Mouse (Mus musculus) stomach, postnatal 0 days (tissue): ENCODE measurements around the gene Rasl11b. TPM values are rescaled to one million over a fixed set of nuclear protein-coding genes. Genes with fewer than 3 reads are reported as not detected.

Experiments used
- ATAC-seq: fragments of 200-750 bp; cut with Nextera tagmentation; 2 replicates; pipeline ENCODE4 v1.8.0; 2017; ENCODE audit not compliant: low FRiP score, low TSS enrichment
- DNase-seq: peaks from one replicate; pipeline ENCODE4 v3.0.0-alpha.2; 2016; ENCODE audit warnings: low spot score
- H3K27ac ChIP-seq: fragments of 300-500 bp; sonication (generic); replicated peaks from 2 replicates; pipeline ENCODE4 v1.5.1; 2014; ENCODE audit warnings: mild to moderate bottlenecking, control low read depth
- H3K27me3 ChIP-seq: fragments of 300-500 bp; sonication (generic); 2 replicates; pipeline ENCODE4 v1.6.1; 2014; ENCODE audit warnings: low read length; ENCODE audit not compliant: control insufficient read depth, insufficient read depth
- H3K36me3 ChIP-seq: fragments of 300-500 bp; sonication (generic); 2 replicates; pipeline ENCODE4 v1.6.1; 2014; ENCODE audit warnings: low read length, mixed read lengths; ENCODE audit not compliant: control insufficient read depth, insufficient read depth
- H3K4me1 ChIP-seq: fragments of 300-500 bp; sonication (generic); replicated peaks from 2 replicates; pipeline ENCODE4 v1.6.1; 2014; ENCODE audit warnings: antibody characterized with exemption; ENCODE audit not compliant: control insufficient read depth, insufficient read depth
- H3K4me2 ChIP-seq: fragments of 300-500 bp; sonication (generic); replicated peaks from 2 replicates; pipeline ENCODE4 v1.6.1; 2014; ENCODE audit warnings: low read depth, mild to moderate bottlenecking, control low read depth, moderate library complexity
- H3K4me3 ChIP-seq: fragments of 300-500 bp; sonication (generic); 2 replicates; pipeline ENCODE4 v1.5.1; 2014; ENCODE audit warnings: low read depth, low read length, control low read depth
- H3K9ac ChIP-seq: fragments of 300-500 bp; sonication (generic); 2 replicates; pipeline ENCODE4 v1.6.1; 2014; ENCODE audit warnings: mild to moderate bottlenecking, low read length, control low read depth, mixed read lengths
- H3K9me3 ChIP-seq: fragments of 300-500 bp; sonication (generic); 2 replicates; pipeline ENCODE4 v1.6.1; 2016; ENCODE audit warnings: low read length; ENCODE audit not compliant: control insufficient read depth
- CTCF ChIP-seq: IDR thresholded peaks from 2 replicates; pipeline ENCODE4 v1.5.1; 2016; ENCODE audit warnings: antibody characterized with exemption, low read depth, mild to moderate bottlenecking, moderate library complexity
- EP300 ChIP-seq: optimal IDR thresholded peaks from 2 replicates; pipeline ENCODE3; 2016; ENCODE audit warnings: antibody characterized with exemption
- WGBS: fragments of 180-500 bp; shearing (Covaris S2); extraction: QIAGEN DNeasy Blood & Tissue Kit; methylation state at CpG from one replicate; pipeline ENCODE4 v1.1.7; 2014; 5-methylcytosine and 5-hydroxymethylcytosine counted together
- polyA plus RNA-seq: library from polyadenylated mRNA; unstranded; fragments of >200 nt; fragmentation: Nextera tagmentation; extraction: Ambion mirVana; gene quantifications from 2 replicates; pipeline ENCODE4 v1.2.1, GENCODE M21; 2015

Gene Rasl11b
- polyA plus RNA-seq, 1 experiment from 2014 or later: 45.0 TPM

GRCm38 (mm10) chr5:74218524-74218923, 23.4 kb downstream of the Rasl11b start:
- no peak for DNase-seq
- Histone ChIP-seq H3K27ac (0 out of 2 replicates have a peak overlapping the region, but pooled peaks have one; percentile 35), H3K36me3 (no peaks in the 10 kb centered on the region), H3K9ac (no peak overlapping the region), H3K27me3 (no peaks in the 10 kb centered on the region), H3K4me2 (no peak overlapping the region), H3K4me3 (no peak overlapping the region), H3K9me3 (no peaks in the 10 kb centered on the region), H3K4me1 (peaks cover 5% of the 10 kb centered on the region; the same call in 1 of the 2 replicates)
- WGBS: 46% methylated on average over 4 of the region's 4 CpGs
- no peak for ATAC-seq
- TF ChIP-seq EP300 (no peak), CTCF (no peak)

DNA sequence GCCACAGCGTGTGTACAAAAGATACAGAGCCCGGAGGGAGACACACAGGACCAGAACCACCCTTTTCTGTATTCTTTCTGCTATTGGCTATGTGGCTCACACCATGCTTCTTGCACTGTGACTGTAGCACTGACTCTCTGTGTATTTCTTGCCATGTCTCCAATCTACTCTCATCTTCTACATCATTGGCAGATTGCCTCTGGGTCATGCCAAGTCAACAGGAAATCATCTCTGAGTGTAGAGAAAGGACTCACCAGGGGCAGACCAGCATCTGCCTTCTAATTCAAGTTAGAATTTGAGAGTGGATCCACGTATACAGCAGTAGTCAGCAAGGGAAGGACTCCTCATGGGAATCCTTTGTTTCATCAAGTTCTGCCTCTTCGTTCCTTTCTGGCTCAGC, 27.5 kb downstream of the Rasl11b start:
- Histone ChIP-seq H3K4me3 (no peak overlapping the region), H3K27me3 (no peaks in the 10 kb centered on the region), H3K27ac (no peak overlapping the region), H3K4me1 (no peaks in the 10 kb centered on the region; the same call in 1 of the 2 replicates), H3K9ac (no peak overlapping the region), H3K9me3 (no peaks in the 10 kb centered on the region), H3K36me3 (no peaks in the 10 kb centered on the region), H3K4me2 (no peak overlapping the region)
- ATAC-seq: no peak
- TF ChIP-seq EP300 (no peak), CTCF (no peak)
- no peak for DNase-seq
- WGBS: 77% methylated on average over 4 of the region's 4 CpGs

- peak; percentile 58; the same call in 1 of the 2 replicates for ATAC-seq
- Histone ChIP-seq H3K4me2 (no peak overlapping the region), H3K27me3 (no peaks in the 10 kb centered on the region), H3K27ac (peak overlapping the region; percentile 73; the same call in 1 of the 2 replicates), H3K4me3 (no peak overlapping the region), H3K9me3 (no peaks in the 10 kb centered on the region), H3K36me3 (no peaks in the 10 kb centered on the region), H3K4me1 (no peaks in the 10 kb centered on the region; the same call in 1 of the 2 replicates), H3K9ac (no peak overlapping the region)
- no peak for DNase-seq
- peak; percentile 76 for TF ChIP-seq EP300
- no peak for TF ChIP-seq CTCF
- WGBS: 47% methylated on average over 6 of the region's 6 CpGs
Measured at GRCm38 (mm10) chr5:74224480-74224879, 29.4 kb downstream of the Rasl11b start.

DNA sequence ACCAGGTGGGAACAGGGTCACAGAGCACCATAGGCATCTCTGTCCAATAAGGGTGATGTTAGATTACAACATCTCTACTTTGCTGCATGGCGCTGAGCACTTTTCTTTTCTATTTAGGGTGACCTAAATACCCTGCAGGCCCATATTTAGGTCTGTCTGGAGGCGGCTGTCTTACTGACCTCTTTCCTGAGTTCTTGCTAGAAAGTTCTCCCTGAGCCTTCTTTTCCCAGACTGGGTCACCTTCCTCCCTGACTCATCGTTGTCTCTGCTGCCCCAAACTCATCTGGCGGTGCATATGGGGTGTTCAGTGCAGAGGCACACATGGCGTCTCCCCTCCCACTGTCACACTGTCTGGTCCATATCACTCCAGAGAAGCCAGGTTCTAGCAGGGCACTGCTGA, 31.1 kb downstream of the Rasl11b start:
- no peak for DNase-seq
- Histone ChIP-seq H3K27me3 (no peaks in the 10 kb centered on the region), H3K4me1 (no peaks in the 10 kb centered on the region; the same call in 1 of the 2 replicates), H3K9ac (no peak overlapping the region), H3K36me3 (no peaks in the 10 kb centered on the region), H3K4me3 (no peak overlapping the region), H3K9me3 (no peaks in the 10 kb centered on the region), H3K4me2 (no peak overlapping the region), H3K27ac (0 out of 2 replicates have a peak overlapping the region, but pooled peaks have one; percentile 4)
- WGBS: 90% methylated on average over 5 of the region's 5 CpGs
- ATAC-seq: no peak
- TF ChIP-seq CTCF: no peak
- TF ChIP-seq EP300: no peak

- no peak for TF ChIP-seq EP300
- no peak for TF ChIP-seq CTCF
- Histone ChIP-seq H3K4me2 (no peak overlapping the region), H3K9me3 (no peaks in the 10 kb centered on the region), H3K9ac (no peak overlapping the region), H3K4me3 (no peak overlapping the region), H3K27ac (no peak overlapping the region), H3K27me3 (no peaks in the 10 kb centered on the region), H3K36me3 (no peaks in the 10 kb centered on the region), H3K4me1 (no peaks in the 10 kb centered on the region; the same call in 1 of the 2 replicates)
- DNase-seq (no peak), ATAC-seq (no peak)
- WGBS: 94% methylated on average over 6 of the region's 6 CpGs
Measured at GRCm38 (mm10) chr5:74227352-74227751, 32.3 kb downstream of the Rasl11b start.

- Histone ChIP-seq H3K4me1 (no peaks in the 10 kb centered on the region), H3K9ac (no peak overlapping the region), H3K27ac (no peak overlapping the region), H3K27me3 (no peaks in the 10 kb centered on the region), H3K9me3 (no peaks in the 10 kb centered on the region), H3K4me3 (no peak overlapping the region), H3K36me3 (no peaks in the 10 kb centered on the region), H3K4me2 (no peak overlapping the region)
- ATAC-seq (no peak; the same call in 1 of the 2 replicates), DNase-seq (no peak)
- TF ChIP-seq CTCF (no peak), EP300 (no peak)
- WGBS: 45% methylated on average over 1 of the region's 1 CpGs
Measured at GRCm38 (mm10) chr5:74228938-74229337, 33.9 kb downstream of the Rasl11b start.
